Mouse (Mus musculus): ENCODE measurements at regions not wholly inside any gene's neighbourhood (a gene's known extent, or its start where the extent isn't known, plus 50 kb on each side); places are given as distances from the start of the nearest gene placed in this dataset.

- no peak for ATAC-seq
- Histone ChIP-seq H3K27ac (ENCODE audit: low read depth, low read length) (no peak overlapping the region), H3K4me2 (ENCODE audit: low read length) (no peak overlapping the region), H3K4me1 (ENCODE audit: control insufficient read depth, insufficient read depth, low read length) (no peaks in the 10 kb centered on the region), H3K27me3 (replicated peaks; ENCODE audit: control insufficient read depth, insufficient read depth, low read length) (no peaks in the 10 kb centered on the region), H3K36me3 (ENCODE audit: control insufficient read depth, insufficient read depth, low read length) (no peaks in the 10 kb centered on the region), H3K9me3 (replicated peaks; ENCODE audit: control insufficient read depth, low read length) (no peaks in the 10 kb centered on the region), H3K4me3 (ENCODE audit: low read depth, low read length) (no peak overlapping the region), H3K9ac (ENCODE audit: low read length) (no peak overlapping the region)
- WGBS, result 93% methylated on average over 3 of the region's 3 CpGs
- no peak for DNase-seq (ENCODE audit: low spot score)
Observed at GRCm38 (mm10) chr13:82066674-82067270, 283.9 kb downstream of the Cetn3 start.

GRCm38 (mm10) chr13:82072449-82072848 is 289.6 kb downstream of the Cetn3 start:
- Histone ChIP-seq H3K4me1 (ENCODE audit: control insufficient read depth, insufficient read depth, low read length) (no peaks in the 10 kb centered on the region), H3K9ac (ENCODE audit: low read length) (no peak overlapping the region), H3K4me3 (ENCODE audit: low read depth, low read length) (no peak overlapping the region), H3K27ac (ENCODE audit: low read depth, low read length) (no peak overlapping the region), H3K27me3 (replicated peaks; ENCODE audit: control insufficient read depth, insufficient read depth, low read length) (no peaks in the 10 kb centered on the region), H3K4me2 (ENCODE audit: low read length) (no peak overlapping the region), H3K9me3 (replicated peaks; ENCODE audit: control insufficient read depth, low read length) (no peaks in the 10 kb centered on the region), H3K36me3 (ENCODE audit: control insufficient read depth, insufficient read depth, low read length) (no peaks in the 10 kb centered on the region)
- DNase-seq (ENCODE audit: low spot score), result no peak
- no peak for ATAC-seq
- WGBS, result 81% methylated on average over 1 of the region's 1 CpGs

- ATAC-seq, result no peak
Observed at GRCm38 (mm10) chr13:82073343-82073742, 290.5 kb downstream of the Cetn3 start.

DNA sequence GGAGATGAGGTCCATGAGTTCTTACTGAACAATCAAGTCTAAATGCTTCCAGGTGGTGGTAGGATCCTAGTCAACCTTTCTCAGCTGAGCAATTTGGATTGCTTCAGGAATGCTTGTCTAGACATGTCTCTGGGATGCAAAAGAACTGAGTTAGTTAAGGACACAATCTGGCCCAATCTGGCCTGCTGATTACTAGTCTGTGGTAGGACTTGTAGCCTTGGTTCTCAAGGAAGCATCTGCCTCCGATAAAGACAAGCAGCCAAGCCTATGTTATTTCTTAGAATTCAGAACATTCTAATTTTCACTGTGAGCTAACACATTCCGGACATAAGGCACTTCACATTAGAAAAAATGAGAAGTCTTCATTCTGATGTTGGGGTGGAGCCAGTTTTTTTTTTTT is 298.5 kb downstream of the Cetn3 start:
- DNase-seq (ENCODE audit: low spot score) (no peak), ATAC-seq (no peak)
- H3K27me3 ChIP-seq (replicated peaks; ENCODE audit: control insufficient read depth, insufficient read depth, low read length), result no peaks in the 10 kb centered on the region
- no peak overlapping the region for H3K9ac ChIP-seq (ENCODE audit: low read length)
- H3K4me1 ChIP-seq (ENCODE audit: control insufficient read depth, insufficient read depth, low read length), result no peaks in the 10 kb centered on the region
- H3K9me3 ChIP-seq (replicated peaks; ENCODE audit: control insufficient read depth, low read length), result no peaks in the 10 kb centered on the region
- WGBS, result 95% methylated on average over 2 of the region's 2 CpGs
- no peaks in the 10 kb centered on the region for H3K36me3 ChIP-seq (ENCODE audit: control insufficient read depth, insufficient read depth, low read length)
- no peak overlapping the region for H3K4me3 ChIP-seq (ENCODE audit: low read depth, low read length)
- no peak overlapping the region for H3K27ac ChIP-seq (ENCODE audit: low read depth, low read length)
- H3K4me2 ChIP-seq (ENCODE audit: low read length), result no peak overlapping the region

More at GRCm38 (mm10) chr13:82073343-82073742, 290.5 kb downstream of the Cetn3 start:
- Histone ChIP-seq H3K36me3 (ENCODE audit: control insufficient read depth, insufficient read depth, low read length) (no peaks in the 10 kb centered on the region), H3K4me1 (ENCODE audit: control insufficient read depth, insufficient read depth, low read length) (no peaks in the 10 kb centered on the region), H3K9ac (ENCODE audit: low read length) (no peak overlapping the region), H3K27ac (ENCODE audit: low read depth, low read length) (no peak overlapping the region), H3K27me3 (replicated peaks; ENCODE audit: control insufficient read depth, insufficient read depth, low read length) (no peaks in the 10 kb centered on the region), H3K4me3 (ENCODE audit: low read depth, low read length) (no peak overlapping the region), H3K4me2 (ENCODE audit: low read length) (no peak overlapping the region), H3K9me3 (replicated peaks; ENCODE audit: control insufficient read depth, low read length) (no peaks in the 10 kb centered on the region)
- DNase-seq (ENCODE audit: low spot score), result no peak

DNA sequence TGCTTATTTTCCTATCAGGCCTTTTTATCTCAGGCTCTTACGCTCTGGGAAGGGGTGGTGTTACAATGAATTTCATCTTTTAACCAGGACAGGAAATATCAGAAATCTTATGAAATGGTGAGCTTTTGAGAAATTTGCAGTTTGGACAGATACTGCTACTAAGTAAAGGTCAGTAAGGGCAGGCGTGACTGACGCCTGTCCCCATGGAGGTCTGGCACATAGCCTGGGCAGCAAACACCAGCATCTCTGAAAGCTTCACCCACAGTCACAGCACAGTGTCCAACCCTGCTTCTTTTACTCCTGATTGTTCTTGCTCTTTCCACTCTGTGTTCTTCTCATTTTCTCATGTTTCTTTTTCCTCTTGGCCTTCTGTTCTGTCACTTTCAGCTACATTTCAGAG is 304.8 kb downstream of the Cetn3 start:
- no peak overlapping the region for H3K27ac ChIP-seq (ENCODE audit: low read depth, low read length)
- DNase-seq (ENCODE audit: low spot score), result no peak
- H3K4me3 ChIP-seq (ENCODE audit: low read depth, low read length), result no peak overlapping the region
- no peaks in the 10 kb centered on the region for H3K27me3 ChIP-seq (replicated peaks; ENCODE audit: control insufficient read depth, insufficient read depth, low read length)
- H3K36me3 ChIP-seq (ENCODE audit: control insufficient read depth, insufficient read depth, low read length), result no peaks in the 10 kb centered on the region
- 87% methylated on average over 3 of the region's 3 CpGs for WGBS
- no peak overlapping the region for H3K9ac ChIP-seq (ENCODE audit: low read length)
- H3K4me2 ChIP-seq (ENCODE audit: low read length), result no peak overlapping the region
- ATAC-seq, result no peak
- H3K4me1 ChIP-seq (ENCODE audit: control insufficient read depth, insufficient read depth, low read length), result no peaks in the 10 kb centered on the region
- H3K9me3 ChIP-seq (replicated peaks; ENCODE audit: control insufficient read depth, low read length), result no peaks in the 10 kb centered on the region

GRCm38 (mm10) chr13:82092186-82092585 is 309.3 kb downstream of the Cetn3 start:
- Histone ChIP-seq H3K36me3 (ENCODE audit: control insufficient read depth, insufficient read depth, low read length) (no peaks in the 10 kb centered on the region), H3K27me3 (replicated peaks; ENCODE audit: control insufficient read depth, insufficient read depth, low read length) (no peaks in the 10 kb centered on the region), H3K9me3 (replicated peaks; ENCODE audit: control insufficient read depth, low read length) (no peaks in the 10 kb centered on the region), H3K9ac (ENCODE audit: low read length) (no peak overlapping the region), H3K4me2 (ENCODE audit: low read length) (no peak overlapping the region), H3K27ac (ENCODE audit: low read depth, low read length) (no peak overlapping the region), H3K4me1 (ENCODE audit: control insufficient read depth, insufficient read depth, low read length) (no peaks in the 10 kb centered on the region), H3K4me3 (ENCODE audit: low read depth, low read length) (no peak overlapping the region)
- DNase-seq (ENCODE audit: low spot score), result peak; percentile 7
- WGBS, result 82% methylated on average over 5 of the region's 5 CpGs
- ATAC-seq, result no peak

DNA sequence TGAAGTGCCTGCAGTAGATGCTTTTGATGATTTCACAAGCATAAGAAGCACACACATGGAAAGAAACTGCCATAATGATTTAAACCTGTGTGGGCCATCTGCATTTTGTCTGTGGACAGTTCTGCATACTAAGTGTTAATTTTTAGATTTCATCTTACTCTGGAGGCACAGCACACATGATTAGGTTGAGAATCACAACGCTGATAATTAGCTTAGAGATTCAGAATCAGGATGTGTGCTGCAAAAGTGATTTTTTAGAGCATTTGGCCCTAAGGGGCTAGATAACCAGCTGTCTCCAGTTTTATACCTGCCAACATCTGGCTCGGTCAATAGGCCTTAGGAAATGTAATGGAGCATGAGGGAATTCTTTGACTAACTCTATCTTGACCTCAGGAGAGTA is 323.2 kb downstream of the Cetn3 start:
- ATAC-seq (no peak), DNase-seq (ENCODE audit: low spot score) (no peak)
- H3K27me3 ChIP-seq (replicated peaks; ENCODE audit: control insufficient read depth, insufficient read depth, low read length), result no peaks in the 10 kb centered on the region
- WGBS, result 79% methylated on average over 2 of the region's 2 CpGs
- H3K9ac ChIP-seq (ENCODE audit: low read length), result no peak overlapping the region
- no peak overlapping the region for H3K4me3 ChIP-seq (ENCODE audit: low read depth, low read length)
- H3K9me3 ChIP-seq (replicated peaks; ENCODE audit: control insufficient read depth, low read length), result no peaks in the 10 kb centered on the region
- no peak overlapping the region for H3K27ac ChIP-seq (ENCODE audit: low read depth, low read length)
- no peak overlapping the region for H3K4me2 ChIP-seq (ENCODE audit: low read length)
- no peaks in the 10 kb centered on the region for H3K36me3 ChIP-seq (ENCODE audit: control insufficient read depth, insufficient read depth, low read length)
- H3K4me1 ChIP-seq (ENCODE audit: control insufficient read depth, insufficient read depth, low read length), result no peaks in the 10 kb centered on the region

- no peak for ATAC-seq
- peak; percentile 24 for DNase-seq (ENCODE audit: low spot score)
- H3K27ac ChIP-seq (ENCODE audit: low read depth, low read length), result no peak overlapping the region
Observed at GRCm38 (mm10) chr13:82129777-82130735, 347.2 kb downstream of the Cetn3 start.

More at GRCm38 (mm10) chr13:82129777-82130735, 347.2 kb downstream of the Cetn3 start:
- Histone ChIP-seq H3K36me3 (ENCODE audit: control insufficient read depth, insufficient read depth, low read length) (no peaks in the 10 kb centered on the region), H3K4me2 (ENCODE audit: low read length) (no peak overlapping the region), H3K4me1 (ENCODE audit: control insufficient read depth, insufficient read depth, low read length) (no peaks in the 10 kb centered on the region), H3K4me3 (ENCODE audit: low read depth, low read length) (no peak overlapping the region), H3K9me3 (replicated peaks; ENCODE audit: control insufficient read depth, low read length) (no peaks in the 10 kb centered on the region), H3K27me3 (replicated peaks; ENCODE audit: control insufficient read depth, insufficient read depth, low read length) (no peaks in the 10 kb centered on the region), H3K9ac (ENCODE audit: low read length) (no peak overlapping the region)
- 49% methylated on average over 7 of the region's 7 CpGs for WGBS
